Mouse (Mus musculus) adrenal gland, postnatal 10 days (tissue): ENCODE results near the gene Gm16434. TPM values are rescaled to one million over a fixed set of nuclear protein-coding genes. Genes with fewer than 3 reads are reported as not detected.
"Not testable (repeated sequence)": the region's sequence is repeated elsewhere in the genome, so short reads cannot be mapped to it uniquely, and the experiment has no call there.

ENCODE experiments used
- DNase-seq: peaks from one replicate; pipeline ENCODE4 v3.0.0; 2021; ENCODE audit warnings: mixed read lengths
- long read RNA-seq, 2 experiments: library from polyadenylated mRNA; stranded (forward); transcript quantifications; one replicate each; pipeline ENCODE4 v2.0.0; 2021
- total RNA-seq, 2 experiments: library from RNA; stranded (reverse); gene quantifications; 2 replicates each; pipeline ENCODE4 v1.2.3; 2021

The Gm16434 gene
- total RNA-seq, result not detected
- long read RNA-seq, experiment 1, result 0 reads
- long read RNA-seq, experiment 2, result 0 reads

DNA sequence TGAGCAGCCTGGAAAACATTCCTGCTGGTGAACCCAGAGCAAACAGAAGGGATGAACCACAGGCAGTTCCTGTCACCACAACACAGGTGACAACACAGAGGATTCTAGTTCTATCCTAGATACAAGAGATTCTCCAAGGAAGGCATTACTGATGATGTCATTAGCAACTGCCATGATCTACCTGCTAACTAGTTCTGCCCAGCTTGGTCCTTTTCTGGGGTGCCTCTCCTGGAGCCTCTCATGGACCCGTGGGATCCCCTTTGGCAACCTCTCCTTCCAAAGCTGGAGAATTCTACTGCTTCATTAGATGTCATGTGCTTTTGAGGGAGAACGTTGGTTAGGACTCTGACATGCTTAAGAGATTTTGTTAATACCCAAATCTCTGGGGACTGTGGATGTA lies at the start of gene Gm16434:
Gene Gm16434 (minus strand): TSS at position 101 of the 400 bp plus-strand sequence.
- not testable (repeated sequence) for DNase-seq

DNA sequence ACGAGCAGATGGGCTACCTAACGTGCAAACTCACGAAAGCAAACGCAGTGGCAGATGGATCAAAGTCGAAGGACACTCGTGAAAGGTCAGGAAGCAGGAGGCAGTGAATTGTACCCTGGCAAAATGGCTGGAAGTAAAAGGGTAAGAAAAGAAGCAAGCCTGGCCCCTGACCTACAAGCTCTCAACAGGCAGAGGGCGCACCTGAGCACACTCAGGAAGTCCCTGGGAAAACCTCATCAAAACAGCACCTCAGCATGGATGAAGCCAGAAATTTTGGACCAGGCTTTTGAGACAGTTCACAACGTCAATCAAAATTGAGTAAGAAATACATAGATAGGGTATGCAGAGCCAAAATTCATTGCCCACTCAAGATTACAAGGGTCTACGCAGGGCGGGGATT lies 49.2 kb upstream of the Gm16434 start:
- peak; percentile 1 for DNase-seq

DNA sequence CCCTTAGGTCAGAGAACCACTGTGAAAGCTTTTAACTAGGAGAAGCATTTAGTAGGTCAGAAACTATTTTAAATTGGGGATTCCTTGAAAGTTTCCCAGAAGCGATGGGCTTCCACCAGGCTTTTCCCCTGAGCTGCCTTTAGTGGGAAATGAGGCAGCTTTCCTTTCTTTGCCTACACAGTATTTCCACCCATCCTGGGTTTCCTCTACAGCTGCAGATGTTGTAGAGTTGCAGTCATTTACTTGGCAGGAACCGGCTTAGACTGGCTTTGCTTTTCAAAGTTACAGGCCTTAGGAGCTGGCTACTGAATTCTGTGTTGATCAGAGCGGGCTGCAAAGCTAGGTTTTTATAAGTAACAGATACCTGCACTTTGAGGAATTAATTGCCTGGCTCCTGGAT lies 5.7 kb upstream of the Gm16434 start:
- DNase-seq, result not testable (repeated sequence)

- not testable (repeated sequence) for DNase-seq
Observed at GRCm38 (mm10) chr14:7174483-7174971, 19.8 kb downstream of the Gm16434 start, which contains the start of gene Gm3512. Gene Gm3512 (minus strand): TSS chr14:7174533.

Other genes starting within 250 kb of the Gm16434 start
- gene Gm6356, start 220.7 kb downstream of the Gm16434 start, total RNA-seq, result not detected
- under 1 TPM; 0.30 to 0.42 TPM for gene Gm10406, start 167.1 kb downstream of the Gm16434 start, total RNA-seq
- not detected for gene Gm3685, start 149.6 kb downstream of the Gm16434 start, total RNA-seq
- gene Gm3696, start 93.9 kb downstream of the Gm16434 start, total RNA-seq, result under 1 TPM; 0.27 to 0.42 TPM
- gene Gm6676, start 69.1 kb downstream of the Gm16434 start, total RNA-seq, result not detected
- gene Gm3512, start 20.0 kb downstream of the Gm16434 start, total RNA-seq, result under 1 TPM; 0.45 to 0.76 TPM
- gene Gm3727, start 70.2 kb upstream of the Gm16434 start, total RNA-seq, result not detected
- under 1 TPM; 0.39 to 0.55 TPM for gene Gm3739, start 120.5 kb upstream of the Gm16434 start, total RNA-seq
- gene Gm5797, start 137.9 kb upstream of the Gm16434 start, total RNA-seq, result not detected
- not detected for gene Gm8374, start 170.6 kb upstream of the Gm16434 start, total RNA-seq